Mouse (Mus musculus): ENCODE data around the gene Myh8.

Gene Myh8

GRCm38 (mm10) chr11:67276601-67277174, at the start of gene Myh8:
Gene Myh8 (plus strand): TSS chr11:67277124.
- peak; percentile 9 for DNase-seq (ENCODE audit: low spot score)

DNA sequence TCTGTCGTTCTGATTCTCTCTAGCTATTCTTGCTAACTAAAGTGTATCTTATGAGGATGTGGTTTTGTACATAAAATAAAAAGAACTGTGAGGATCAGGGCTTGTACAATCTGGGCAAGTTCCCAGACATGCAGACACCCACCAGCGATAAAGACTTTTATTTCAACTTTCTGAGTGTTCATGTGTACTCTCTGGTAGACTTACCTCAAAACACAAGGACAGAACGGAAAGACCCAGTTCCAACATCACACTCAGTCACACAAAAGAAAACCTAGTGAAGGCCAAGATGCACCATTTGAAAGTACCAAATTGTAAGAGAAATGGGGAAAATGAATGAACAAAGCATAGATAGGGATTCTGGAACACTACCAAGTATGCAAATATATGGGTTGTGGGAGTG, 48.2 kb upstream of the Myh8 start:
- DNase-seq (ENCODE audit: low spot score) = no peak

DNA sequence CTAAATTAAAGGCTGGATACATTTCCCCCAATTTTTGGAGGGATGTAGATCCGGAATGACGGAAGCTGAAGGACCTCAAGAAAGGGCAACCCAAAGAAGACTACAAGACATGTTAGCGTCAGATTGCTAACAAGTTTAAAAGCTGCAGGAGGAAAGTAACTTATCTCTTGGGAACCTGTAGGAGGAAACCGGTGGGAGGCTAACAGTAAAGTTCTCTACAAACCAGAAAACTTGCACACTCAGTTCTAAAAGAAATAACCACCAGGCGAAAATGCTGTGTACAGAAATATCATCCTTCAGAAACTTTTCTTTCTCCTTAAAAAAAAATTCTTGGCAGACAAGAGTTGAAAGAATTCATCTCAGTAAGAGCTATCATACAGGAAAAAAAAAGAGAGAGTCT, 47.8 kb upstream of the Myh8 start:
- DNase-seq (ENCODE audit: low spot score) = no peak

GRCm38 (mm10) chr11:67229946-67230345, 47.0 kb upstream of the Myh8 start:
- peak; percentile 3 for DNase-seq (ENCODE audit: low spot score)

DNA sequence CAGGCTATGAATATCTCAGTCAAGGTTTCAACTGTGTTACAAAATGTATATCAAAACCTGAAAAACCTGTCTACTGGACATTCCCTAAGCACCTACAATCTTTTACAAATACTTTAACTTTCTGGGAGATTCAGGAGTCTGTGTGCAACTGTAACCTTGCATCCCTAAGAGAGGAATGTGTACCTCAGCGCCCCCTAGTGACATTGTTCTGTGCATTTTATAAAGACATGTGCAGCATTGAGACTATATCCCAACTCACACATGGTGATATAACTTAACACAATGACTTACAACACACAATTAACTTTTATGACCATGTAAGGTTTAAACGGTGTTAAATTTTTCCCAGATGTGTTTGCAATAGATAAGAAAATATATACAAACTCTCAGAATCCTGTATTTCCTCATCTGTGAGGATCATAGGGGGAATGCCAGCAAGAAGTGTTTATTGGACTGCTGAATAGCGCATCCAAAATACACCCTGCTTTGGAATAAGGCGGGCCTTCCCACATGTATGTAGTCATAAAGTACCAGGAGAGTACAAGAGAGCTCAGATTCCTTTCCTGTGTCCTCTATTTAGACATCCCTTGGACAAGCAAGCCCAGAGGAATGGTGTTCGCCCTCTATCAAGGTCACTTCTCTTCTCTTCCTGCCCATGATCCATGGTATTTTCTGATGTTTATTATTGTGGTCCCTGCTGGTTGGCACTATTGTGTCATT, 41.1 kb upstream of the Myh8 start:
- DNase-seq (ENCODE audit: low spot score) = peak; percentile 49

DNA sequence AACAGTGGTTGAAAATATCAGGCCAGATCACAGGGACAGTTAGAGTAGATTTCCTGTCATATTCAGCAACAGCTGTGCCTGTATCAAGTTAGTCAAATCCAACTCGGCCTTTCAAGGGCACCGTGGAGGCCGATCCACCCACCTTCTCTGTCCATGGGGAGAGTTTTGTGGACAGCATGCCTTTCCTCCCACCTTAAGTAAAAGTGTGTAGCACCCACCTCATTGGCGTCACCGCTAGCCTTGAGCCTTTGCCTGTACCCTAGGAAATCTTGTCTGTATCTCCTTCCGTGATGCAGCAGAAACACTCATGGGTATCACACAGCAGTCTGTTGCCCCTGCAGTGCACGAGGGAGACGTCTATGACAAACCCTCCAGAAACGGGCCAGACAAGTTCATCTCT, 40.1 kb upstream of the Myh8 start:
- DNase-seq (ENCODE audit: low spot score) = no peak

- no peak for DNase-seq (ENCODE audit: low spot score)
Measured at GRCm38 (mm10) chr11:67237481-67238079, 39.3 kb upstream of the Myh8 start, which contains the start of gene Myh4. Gene Myh4 (plus strand): TSS chr11:67238029.

DNA sequence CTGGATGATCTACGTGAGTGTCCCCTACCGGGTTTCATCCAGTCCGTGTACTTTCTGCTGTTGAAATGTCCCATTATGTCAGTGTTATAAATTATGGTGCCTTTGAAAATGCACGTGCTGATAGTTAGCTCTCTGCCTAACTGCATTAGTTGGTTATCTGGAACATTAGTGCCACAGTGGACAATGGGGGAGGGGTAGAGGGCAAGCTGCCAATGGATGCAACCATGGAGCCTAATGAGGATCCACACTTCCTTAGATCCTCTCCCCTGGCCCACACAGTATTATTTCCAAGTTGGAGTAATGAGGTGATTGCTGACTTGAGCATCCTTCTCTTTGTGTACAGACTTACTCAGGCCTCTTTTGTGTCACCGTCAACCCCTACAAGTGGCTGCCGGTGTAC, 35.9 kb upstream of the Myh8 start:
- no peak for DNase-seq (ENCODE audit: low spot score)

GRCm38 (mm10) chr11:67253691-67254090, 23.2 kb upstream of the Myh8 start:
- DNase-seq (ENCODE audit: low spot score) = no peak

GRCm38 (mm10) chr11:67257048-67257447, 19.9 kb upstream of the Myh8 start:
- no peak for DNase-seq (ENCODE audit: low spot score)

DNA sequence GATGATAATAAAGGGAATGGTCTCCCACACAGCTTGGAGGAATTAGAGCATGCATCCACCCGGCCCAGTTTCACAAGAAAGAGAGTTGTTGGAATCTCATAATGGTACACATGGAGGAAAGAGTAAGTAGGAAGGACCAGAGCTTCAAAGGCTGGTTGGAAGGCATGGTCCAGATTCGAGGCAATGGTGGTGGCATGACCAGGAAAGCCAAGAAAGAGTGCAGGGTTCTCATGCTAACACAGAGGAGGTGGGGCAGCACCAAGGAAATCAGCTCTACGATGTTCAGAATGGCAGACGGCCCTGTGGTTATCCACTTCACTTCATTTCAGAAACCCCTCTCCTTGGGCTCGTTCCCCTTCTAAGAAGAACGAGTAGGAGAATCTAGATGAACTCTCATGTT, 16.0 kb upstream of the Myh8 start:
- no peak for DNase-seq (ENCODE audit: low spot score)

GRCm38 (mm10) chr11:67293440-67293839, 16.5 kb downstream of the Myh8 start:
- DNase-seq (ENCODE audit: low spot score) = no peak

- DNase-seq (ENCODE audit: low spot score) = no peak
Measured at GRCm38 (mm10) chr11:67313733-67314452, 37.0 kb downstream of the Myh8 start.

GRCm38 (mm10) chr11:67321358-67321757, 44.4 kb downstream of the Myh8 start, which contains the start of gene Myh13:
Gene Myh13 (plus strand): TSS chr11:67321658.
- DNase-seq (ENCODE audit: low spot score) = no peak

DNA sequence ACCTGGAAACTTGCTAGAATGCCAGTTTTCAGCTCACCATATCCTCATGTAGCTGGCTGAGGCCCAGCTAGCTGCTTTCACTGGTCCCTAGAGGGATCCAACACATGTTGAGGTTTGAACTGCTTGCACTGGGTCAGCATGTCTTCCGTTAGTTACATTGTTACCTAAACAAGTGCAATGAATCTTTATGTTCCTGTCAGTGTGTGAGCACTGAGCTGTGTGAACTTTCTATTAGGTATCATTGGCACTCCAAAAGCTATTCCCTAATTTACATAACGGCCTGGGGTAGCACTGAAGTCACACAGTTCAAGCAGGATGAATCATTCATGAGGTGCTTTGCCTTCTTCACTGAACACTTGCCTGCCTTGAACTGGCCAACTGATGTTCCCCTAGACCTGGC, 49.6 kb downstream of the Myh8 start:
- DNase-seq (ENCODE audit: low spot score) = no peak

DNA sequence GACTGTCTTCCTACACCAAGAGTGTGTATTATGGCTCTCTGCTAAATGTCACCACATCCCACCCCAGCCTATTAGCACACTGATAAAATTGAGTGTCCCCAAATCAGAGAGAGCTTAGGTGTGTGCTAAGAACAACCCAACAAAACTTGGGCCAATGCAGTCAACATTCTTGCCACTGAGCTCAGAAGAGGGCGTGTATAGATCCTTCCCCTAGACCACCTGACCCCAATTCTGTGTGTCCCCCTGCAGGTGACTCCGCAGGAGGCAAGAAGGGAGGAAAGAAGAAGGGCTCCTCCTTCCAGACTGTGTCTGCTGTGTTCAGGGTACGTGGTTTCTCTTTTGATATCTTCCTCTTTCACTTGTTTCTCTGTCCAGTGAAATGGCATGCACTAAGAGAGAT, 67.6 kb downstream of the Myh8 start:
- no peak for DNase-seq (ENCODE audit: low spot score)

DNA sequence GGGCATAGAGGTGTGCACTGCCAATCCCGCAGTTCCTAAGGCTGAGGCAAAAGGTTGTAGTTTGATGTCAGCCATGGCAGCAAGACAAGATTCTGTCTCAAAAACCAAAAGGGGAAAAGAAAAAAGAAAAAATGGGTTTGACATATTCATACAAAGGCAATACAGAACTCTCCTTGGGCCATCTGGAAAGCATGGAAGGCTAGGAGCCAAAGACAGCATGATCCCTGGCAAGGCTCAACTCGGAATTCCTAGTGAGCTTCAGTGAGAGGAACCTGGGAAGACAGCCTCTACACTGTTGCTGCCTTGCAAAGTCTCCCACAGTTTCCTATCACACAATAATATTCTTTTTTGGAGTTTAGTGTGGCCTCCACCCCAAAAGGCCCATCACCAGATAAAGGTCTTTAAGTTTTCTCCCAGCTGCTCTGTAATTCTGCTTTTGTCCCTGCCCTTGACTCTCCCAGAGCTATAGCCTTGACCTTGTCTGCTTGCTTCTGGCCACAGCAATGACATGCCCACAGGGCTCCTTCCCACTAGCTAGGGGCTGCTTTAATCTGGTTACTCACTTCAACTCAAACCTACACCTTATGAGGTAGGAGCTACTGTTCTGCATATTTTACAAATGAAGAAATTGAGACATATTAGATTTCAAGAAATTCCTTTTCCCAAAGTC, 68.4 kb downstream of the Myh8 start:
- DNase-seq (ENCODE audit: low spot score) = no peak

DNA sequence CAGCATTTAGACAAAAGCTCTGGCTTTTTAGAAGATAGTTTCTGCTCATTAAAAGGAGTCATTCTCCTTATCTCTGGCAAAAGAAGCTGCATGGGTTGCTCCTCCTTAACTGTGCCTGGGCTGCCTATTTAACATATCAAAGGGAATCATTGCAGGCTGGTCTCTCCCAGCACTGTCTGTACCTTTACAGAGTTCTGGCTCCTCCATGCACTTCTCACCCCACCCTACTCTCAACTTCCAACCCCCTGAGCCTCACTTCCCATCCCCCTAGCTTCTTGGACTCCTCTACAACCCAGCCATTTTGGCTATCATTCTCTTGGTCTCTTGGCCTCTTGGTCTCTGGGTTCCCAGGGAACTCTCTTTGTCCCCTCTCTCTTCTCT, 68.9 kb downstream of the Myh8 start:
- no peak for DNase-seq (ENCODE audit: low spot score)

GRCm38 (mm10) chr11:67350153-67350768, 73.3 kb downstream of the Myh8 start:
- peak; percentile 66 for DNase-seq (ENCODE audit: low spot score)

DNA sequence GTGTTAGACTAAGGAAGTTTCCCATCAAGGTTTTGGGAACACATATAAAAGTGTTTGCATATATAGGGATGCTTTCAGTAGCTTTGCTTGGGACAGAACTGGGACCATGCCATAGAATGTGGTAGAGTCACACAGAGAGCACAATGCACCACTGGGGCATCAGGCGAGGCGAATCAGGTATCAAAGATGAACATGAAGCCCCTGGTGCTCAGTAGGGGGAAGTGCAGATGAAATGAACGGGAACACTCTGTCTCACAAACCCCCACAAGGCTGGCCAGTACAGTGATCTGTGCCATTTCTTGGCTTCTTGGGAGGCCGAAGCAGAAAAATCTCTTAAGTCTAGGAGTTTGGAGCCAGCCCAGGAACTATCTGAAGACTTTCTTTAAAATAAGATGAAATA, 76.1 kb downstream of the Myh8 start:
- DNase-seq (ENCODE audit: low spot score) = no peak

GRCm38 (mm10) chr11:67358031-67358430, 81.1 kb downstream of the Myh8 start:
- DNase-seq (ENCODE audit: low spot score) = no peak

Measured in ovary, postnatal 14 days (tissue).